Mouse (Mus musculus) G1E (cell line): Measurements from ENCODE around the gene Nalcn.

ENCODE experiments used
- CTCF ChIP-seq: IDR thresholded peaks from 2 replicates; pipeline ENCODE4 v1.5.1; 2012; ENCODE audit warnings: low read depth, low read length, inconsistent platforms, mixed read lengths
- GATA1 ChIP-seq: IDR thresholded peaks from 2 replicates; pipeline ENCODE4 v1.6.1; 2012; ENCODE audit warnings: borderline replicate concordance, low read length, inconsistent platforms, mixed read lengths
- GATA2 ChIP-seq: IDR thresholded peaks from 2 replicates; pipeline ENCODE4 v1.6.1; 2012; ENCODE audit warnings: low read depth, low read length, inconsistent platforms, borderline replicate concordance
- POLR2AphosphoS5 ChIP-seq: IDR thresholded peaks from 2 replicates; pipeline ENCODE4 v1.6.1; 2012; ENCODE audit warnings: low read depth, low read length, inconsistent platforms; ENCODE audit not compliant: insufficient replicate concordance
- TAL1 ChIP-seq: conservative IDR thresholded peaks from 2 replicates; pipeline ENCODE4 v1.6.1; 2012; ENCODE audit warnings: low read depth, low read length, inconsistent platforms, mixed read lengths

- TF ChIP-seq POLR2AphosphoS5 (no peak), CTCF (no peak), GATA1 (no peak), TAL1 (no peak), GATA2 (no peak)
Measured at GRCm38 (mm10) chr14:123661091-123661491, 34.1 kb upstream of the Nalcn start.
